Mouse (Mus musculus) myocyte (in vitro differentiated cells): Measurements from ENCODE around the gene Gm1043.

Experiments
- CEBPB ChIP-seq: IDR thresholded peaks from 2 replicates; pipeline ENCODE4 v1.6.1; 2011; ENCODE audit warnings: mild to moderate bottlenecking, moderate library complexity; ENCODE audit not compliant: poor library complexity, insufficient read depth, severe bottlenecking
- E2F4 ChIP-seq: IDR thresholded peaks from one replicate; pipeline ENCODE4 v1.6.1; 2011; ENCODE audit warnings: mild to moderate bottlenecking, control low read depth, moderate library complexity; ENCODE audit not compliant: insufficient read depth
- MAX ChIP-seq: IDR thresholded peaks from one replicate; pipeline ENCODE4 v1.6.1; 2011; ENCODE audit warnings: low read depth, mild to moderate bottlenecking, control low read depth
- MYOD1 ChIP-seq, 3 experiments: IDR thresholded peaks; one replicate each; pipeline ENCODE4 v1.6.1; 2011; ENCODE audit warnings: control low read depth in 2 of 3, low read depth in 2 of 3, mild to moderate bottlenecking in 2 of 3, moderate library complexity in 1 of 3; ENCODE audit not compliant: insufficient read length in 2 of 3, control insufficient read depth in 1 of 3
- MYOG ChIP-seq, 3 experiments: IDR thresholded peaks; one replicate each; pipeline ENCODE4 v1.6.1; 2011; ENCODE audit warnings: control low read depth in 2 of 3, low read depth in 2 of 3, mild to moderate bottlenecking in 2 of 3; ENCODE audit not compliant: insufficient read length in 2 of 3, control insufficient read depth in 1 of 3, insufficient read depth in 1 of 3
- POLR2A ChIP-seq: IDR thresholded peaks from one replicate; pipeline ENCODE4 v1.6.1; 2011; ENCODE audit warnings: low read depth, mild to moderate bottlenecking, control low read depth, moderate library complexity; ENCODE audit not compliant: insufficient read length
- POLR2AphosphoS2 ChIP-seq: IDR thresholded peaks from one replicate; pipeline ENCODE4 v1.6.1; 2011; ENCODE audit warnings: low read depth, control low read depth; ENCODE audit not compliant: insufficient read length
- REST ChIP-seq: IDR thresholded peaks from one replicate; pipeline ENCODE4 v1.6.1; 2011; ENCODE audit warnings: mild to moderate bottlenecking, control low read depth, moderate library complexity; ENCODE audit not compliant: insufficient read depth, insufficient read length
- TCF12 ChIP-seq: IDR thresholded peaks from one replicate; pipeline ENCODE4 v1.6.1; 2011; ENCODE audit warnings: mild to moderate bottlenecking, control low read depth; ENCODE audit not compliant: poor library complexity, insufficient read depth, severe bottlenecking
- USF1 ChIP-seq: IDR thresholded peaks from one replicate; pipeline ENCODE4 v1.6.1; 2011; ENCODE audit warnings: low read depth, mild to moderate bottlenecking, control low read depth, moderate library complexity

DNA sequence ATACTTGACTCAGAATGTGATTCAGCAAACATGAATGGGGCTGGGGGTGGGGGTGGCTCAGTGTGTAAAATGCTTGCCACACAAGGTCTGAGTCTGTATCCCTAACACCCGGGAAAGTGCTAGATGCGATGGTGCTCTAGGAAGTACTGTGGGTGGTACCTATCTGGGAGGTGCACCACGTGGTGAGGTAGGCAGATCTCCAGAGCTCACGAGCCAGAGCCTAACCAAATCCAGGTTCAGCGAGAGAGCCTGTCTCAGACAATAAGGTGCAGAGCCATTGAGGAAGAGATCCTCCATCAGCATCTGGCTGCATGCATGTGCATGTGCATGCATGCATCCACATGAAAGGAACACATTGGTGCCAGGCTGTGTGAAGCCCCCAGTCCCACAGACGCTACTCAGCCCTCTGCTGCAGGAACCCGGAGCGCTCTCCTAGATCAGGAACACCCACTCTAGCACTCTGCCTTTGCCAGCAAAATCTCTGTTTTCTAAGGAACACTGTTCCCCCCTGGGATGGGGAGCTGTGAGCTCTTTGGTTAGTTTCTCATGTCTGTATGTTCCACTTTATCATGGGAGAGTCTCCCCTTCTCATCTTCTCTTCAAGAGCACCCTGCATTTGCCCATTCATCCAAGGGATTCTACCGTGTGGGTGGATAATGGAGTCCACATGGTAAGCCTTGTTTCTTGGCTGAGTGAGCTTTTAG lies 167.1 kb downstream of the Gm1043 start:
- TF ChIP-seq E2F4 (no peak), POLR2A (no peak), MAX (no peak), USF1 (no peak), POLR2AphosphoS2 (no peak), CEBPB (no peak), REST (no peak), MYOD1 (IDR thresholded peaks at IDR 0.05; ENCODE audit: control insufficient read depth in 1 of 3, insufficient read length in 2 of 3, low read depth in 2 of 3) (no peak), MYOG (IDR thresholded peaks at IDR 0.05; ENCODE audit: control insufficient read depth in 1 of 3, insufficient read depth in 1 of 3, insufficient read length in 2 of 3, low read depth in 2 of 3) (no peak), TCF12 (no peak)
